Mouse (Mus musculus) limb, embryonic 15.5 days (tissue): ENCODE measurements at regions not wholly inside any gene's neighbourhood (a gene's known extent, or its start where the extent isn't known, plus 50 kb on each side); places are given as distances from the start of the nearest gene placed in this dataset.

Experiments used
- ATAC-seq: fragments of 200-750 bp; cut with Nextera tagmentation; 2 replicates; pipeline ENCODE4 v1.8.0; 2017; ENCODE audit warnings: low read depth, moderate TSS enrichment; ENCODE audit not compliant: insufficient number of reproducible peaks, low FRiP score, low TSS enrichment
- H3K27ac ChIP-seq: fragments of 300-500 bp; sonication (generic); 2 replicates; pipeline ENCODE4 v1.5.1; 2015; ENCODE audit warnings: moderate library complexity, mild to moderate bottlenecking, inconsistent platforms
- H3K27me3 ChIP-seq: fragments of 300-500 bp; sonication (generic); 2 replicates; pipeline ENCODE4 v1.6.1; 2015; ENCODE audit warnings: inconsistent platforms
- H3K36me3 ChIP-seq: fragments of 300-500 bp; sonication (generic); 2 replicates; pipeline ENCODE4 v1.6.1; 2015; ENCODE audit warnings: inconsistent platforms
- H3K4me1 ChIP-seq: fragments of 300-500 bp; sonication (generic); 2 replicates; pipeline ENCODE4 v1.6.1; 2015; ENCODE audit warnings: inconsistent platforms
- H3K4me2 ChIP-seq: fragments of 300-500 bp; sonication (generic); 2 replicates; pipeline ENCODE4 v1.6.1; 2015; ENCODE audit warnings: mild to moderate bottlenecking, inconsistent platforms
- H3K4me3 ChIP-seq: fragments of 300-500 bp; sonication (generic); 2 replicates; pipeline ENCODE4 v1.5.1; 2015; ENCODE audit warnings: mild to moderate bottlenecking, inconsistent platforms
- H3K9ac ChIP-seq: fragments of 300-500 bp; sonication (generic); 2 replicates; pipeline ENCODE4 v1.6.1; 2015; ENCODE audit warnings: inconsistent platforms
- H3K9me3 ChIP-seq: fragments of 300-500 bp; sonication (generic); 2 replicates; pipeline ENCODE4 v1.6.1; 2016; ENCODE audit warnings: inconsistent platforms
- WGBS: fragments of 180-500 bp; shearing (Covaris S2); methylation state at CpG from one replicate; pipeline ENCODE4 v1.1.7; 2015; 5-methylcytosine and 5-hydroxymethylcytosine counted together

- Histone ChIP-seq H3K27me3 (0 out of 2 replicates have a peak, but pooled peaks cover 8% of the 10 kb centered on the region), H3K9me3 (no peaks in the 10 kb centered on the region), H3K4me2 (no peak overlapping the region), H3K36me3 (no peaks in the 10 kb centered on the region), H3K4me3 (no peak overlapping the region), H3K9ac (no peak overlapping the region), H3K27ac (no peak overlapping the region), H3K4me1 (peaks cover 12% of the 10 kb centered on the region; the same call in 1 of the 2 replicates)
- no peak for ATAC-seq
- WGBS, result 58% methylated on average over 11 of the region's 11 CpGs
Observed at GRCm38 (mm10) chr12:71430331-71430730, 120.6 kb downstream of the Dact1 start.

DNA sequence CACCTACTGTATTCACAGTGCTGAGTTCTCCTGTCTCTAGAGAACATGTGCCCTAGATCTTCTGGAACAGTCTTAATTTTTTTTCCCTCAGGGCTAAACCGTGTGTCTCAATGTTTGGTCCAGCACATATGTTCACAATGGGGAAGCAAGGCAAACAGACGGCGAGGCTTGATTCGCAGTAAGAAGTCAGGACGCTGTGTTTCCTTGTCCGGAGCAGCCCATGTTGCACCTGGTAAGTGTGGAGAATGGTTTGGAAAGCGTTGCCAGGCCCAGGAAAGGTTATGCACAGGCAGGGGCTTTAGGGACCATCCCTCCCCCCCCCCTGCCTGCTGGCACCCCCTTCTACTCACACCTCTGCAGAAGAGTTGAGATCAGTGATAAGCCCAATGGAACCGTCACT lies 121.4 kb downstream of the Dact1 start:
- Histone ChIP-seq H3K4me1 (peaks cover 12% of the 10 kb centered on the region; the same call in 1 of the 2 replicates), H3K27me3 (0 out of 2 replicates have a peak, but pooled peaks cover 8% of the 10 kb centered on the region), H3K4me2 (no peak overlapping the region), H3K36me3 (no peaks in the 10 kb centered on the region), H3K4me3 (no peak overlapping the region), H3K27ac (no peak overlapping the region), H3K9me3 (no peaks in the 10 kb centered on the region), H3K9ac (no peak overlapping the region)
- WGBS, result 37% methylated on average over 8 of the region's 8 CpGs
- ATAC-seq, result no peak

- no peak overlapping the region for H3K27ac ChIP-seq
Observed at GRCm38 (mm10) chr12:71433549-71434200, 124.0 kb downstream of the Dact1 start.

GRCm38 (mm10) chr12:71438254-71438653 lies 128.6 kb downstream of the Dact1 start:
- no peak for ATAC-seq
- H3K4me1 ChIP-seq, result peaks cover 16% of the 10 kb centered on the region
- 0 out of 2 replicates have a peak, but pooled peaks cover 3% of the 10 kb centered on the region for H3K27me3 ChIP-seq
- H3K4me2 ChIP-seq, result no peak overlapping the region
- no peaks in the 10 kb centered on the region for H3K36me3 ChIP-seq
- 39% methylated on average over 6 of the region's 6 CpGs for WGBS
- no peak overlapping the region for H3K9ac ChIP-seq
- no peak overlapping the region for H3K4me3 ChIP-seq
- H3K9me3 ChIP-seq, result no peaks in the 10 kb centered on the region
- no peak overlapping the region for H3K27ac ChIP-seq

More at GRCm38 (mm10) chr12:71433549-71434200, 124.0 kb downstream of the Dact1 start:
- no peaks in the 10 kb centered on the region for H3K36me3 ChIP-seq
- H3K4me3 ChIP-seq, result no peak overlapping the region
- WGBS, result 41% methylated on average over 9 of the region's 9 CpGs
- no peak overlapping the region for H3K4me2 ChIP-seq
- no peak overlapping the region for H3K9ac ChIP-seq
- H3K27me3 ChIP-seq, result 0 out of 2 replicates have a peak, but pooled peaks cover 8% of the 10 kb centered on the region
- H3K4me1 ChIP-seq, result peaks cover 16% of the 10 kb centered on the region
- ATAC-seq, result no peak
- no peaks in the 10 kb centered on the region for H3K9me3 ChIP-seq

GRCm38 (mm10) chr12:71440863-71441262 lies 131.2 kb downstream of the Dact1 start:
- Histone ChIP-seq H3K9ac (no peak overlapping the region), H3K27ac (no peak overlapping the region), H3K4me3 (no peak overlapping the region), H3K4me2 (no peak overlapping the region), H3K27me3 (0 out of 2 replicates have a peak, but pooled peaks cover 3% of the 10 kb centered on the region), H3K4me1 (peaks cover 4% of the 10 kb centered on the region; the same call in 1 of the 2 replicates), H3K9me3 (no peaks in the 10 kb centered on the region), H3K36me3 (no peaks in the 10 kb centered on the region)
- ATAC-seq, result no peak
- WGBS, result 81% methylated on average over 3 of the region's 3 CpGs

- Histone ChIP-seq H3K4me3 (no peak overlapping the region), H3K27me3 (0 out of 2 replicates have a peak, but pooled peaks cover 3% of the 10 kb centered on the region), H3K36me3 (no peaks in the 10 kb centered on the region), H3K4me1 (peaks cover 4% of the 10 kb centered on the region; the same call in 1 of the 2 replicates), H3K9me3 (no peaks in the 10 kb centered on the region), H3K27ac (no peak overlapping the region), H3K9ac (no peak overlapping the region), H3K4me2 (no peak overlapping the region)
- no peak for ATAC-seq
- 78% methylated on average over 5 of the region's 5 CpGs for WGBS
Observed at GRCm38 (mm10) chr12:71441272-71441671, 131.6 kb downstream of the Dact1 start.

DNA sequence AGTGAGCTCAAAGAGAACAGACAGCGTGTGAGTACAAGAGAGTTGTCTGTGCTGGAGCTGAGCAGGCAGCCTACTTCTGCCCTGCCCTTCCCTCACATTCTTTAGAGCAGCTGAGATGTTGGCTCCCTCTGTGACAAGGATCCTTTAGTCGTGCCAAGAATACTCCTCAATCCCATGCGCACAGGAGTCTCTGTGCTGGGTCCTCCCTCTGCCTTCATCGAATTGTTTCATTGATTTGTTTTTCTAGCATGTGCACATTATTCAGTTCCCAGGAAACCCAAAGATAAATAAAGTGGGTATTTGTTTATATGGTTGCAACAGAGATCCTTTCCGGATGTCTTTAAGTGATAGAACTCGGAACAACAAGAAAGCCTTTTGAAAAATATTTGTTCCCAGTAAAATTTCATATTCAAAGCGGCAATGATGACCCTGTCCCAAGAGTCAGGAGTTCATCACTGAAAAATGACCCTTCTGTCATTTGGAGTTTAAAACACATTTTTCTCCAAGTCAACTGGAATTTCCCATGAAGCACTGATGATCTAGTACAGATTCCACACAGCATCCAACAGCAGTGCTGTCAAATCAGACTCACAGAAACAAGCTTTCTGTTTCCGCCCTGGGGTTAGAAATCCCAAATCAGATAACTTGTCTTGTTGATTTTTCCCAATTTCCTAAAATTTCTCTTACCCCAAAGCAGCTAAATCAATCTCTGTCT lies 136.7 kb downstream of the Dact1 start:
- 77% methylated on average over 8 of the region's 8 CpGs for WGBS
- H3K9me3 ChIP-seq, result no peaks in the 10 kb centered on the region
- H3K4me2 ChIP-seq, result no peak overlapping the region
- no peak overlapping the region for H3K9ac ChIP-seq
- no peaks in the 10 kb centered on the region for H3K36me3 ChIP-seq
- H3K27me3 ChIP-seq, result no peaks in the 10 kb centered on the region
- H3K4me3 ChIP-seq, result no peak overlapping the region
- H3K4me1 ChIP-seq, result peaks cover 4% of the 10 kb centered on the region; the same call in 1 of the 2 replicates
- ATAC-seq, result no peak
- H3K27ac ChIP-seq, result no peak overlapping the region

DNA sequence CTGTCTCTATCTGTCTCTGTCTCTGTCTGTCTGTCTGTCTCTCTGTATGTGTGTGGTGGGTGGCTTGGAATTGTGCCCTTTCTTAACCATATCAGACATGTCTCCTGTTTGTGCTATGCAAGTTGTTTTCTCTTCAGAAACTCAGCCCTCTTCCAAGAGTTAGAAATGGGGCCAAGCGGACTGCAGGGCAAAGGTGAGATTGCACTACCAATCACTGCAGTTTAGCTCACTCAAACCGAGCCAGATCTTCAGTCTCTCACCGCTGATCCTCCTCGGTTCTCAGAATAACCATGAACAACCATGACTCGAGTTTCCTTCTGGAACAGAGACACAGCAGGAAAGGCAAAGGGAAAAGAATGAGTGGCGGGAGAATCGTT lies 137.2 kb downstream of the Dact1 start:
- no peak overlapping the region for H3K4me3 ChIP-seq
- H3K9ac ChIP-seq, result no peak overlapping the region
- H3K4me1 ChIP-seq, result peaks cover 4% of the 10 kb centered on the region; the same call in 1 of the 2 replicates
- no peak for ATAC-seq
- no peaks in the 10 kb centered on the region for H3K9me3 ChIP-seq
- H3K4me2 ChIP-seq, result no peak overlapping the region
- WGBS, result 45% methylated on average over 7 of the region's 7 CpGs
- H3K36me3 ChIP-seq, result no peaks in the 10 kb centered on the region
- H3K27ac ChIP-seq, result no peak overlapping the region
- H3K27me3 ChIP-seq, result no peaks in the 10 kb centered on the region

DNA sequence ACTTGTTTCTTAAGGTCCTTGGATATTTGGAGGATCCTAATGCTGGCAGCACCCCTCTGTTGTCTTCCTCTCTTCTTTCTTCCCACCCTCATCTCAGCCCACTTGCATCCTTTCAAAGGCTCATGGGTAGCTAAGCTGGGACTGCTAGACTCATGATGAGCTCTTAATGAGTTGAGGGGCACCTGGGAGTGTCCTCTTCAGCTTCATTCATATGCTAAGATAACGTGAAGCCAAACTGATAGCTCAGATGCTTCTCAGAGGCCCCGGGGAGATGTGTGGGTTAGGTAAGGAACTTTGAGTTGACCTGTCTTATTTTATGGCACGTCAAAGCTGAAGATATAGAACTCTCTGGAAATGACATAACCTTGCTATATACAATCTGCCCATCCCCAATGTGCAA lies 139.3 kb downstream of the Dact1 start:
- H3K9me3 ChIP-seq, result no peaks in the 10 kb centered on the region
- H3K4me2 ChIP-seq, result no peak overlapping the region
- no peaks in the 10 kb centered on the region for H3K36me3 ChIP-seq
- no peak overlapping the region for H3K27ac ChIP-seq
- H3K27me3 ChIP-seq, result no peaks in the 10 kb centered on the region
- peaks cover 4% of the 10 kb centered on the region; the same call in 1 of the 2 replicates for H3K4me1 ChIP-seq
- no peak overlapping the region for H3K4me3 ChIP-seq
- H3K9ac ChIP-seq, result no peak overlapping the region
- no peak for ATAC-seq
- 70% methylated on average over 3 of the region's 3 CpGs for WGBS

DNA sequence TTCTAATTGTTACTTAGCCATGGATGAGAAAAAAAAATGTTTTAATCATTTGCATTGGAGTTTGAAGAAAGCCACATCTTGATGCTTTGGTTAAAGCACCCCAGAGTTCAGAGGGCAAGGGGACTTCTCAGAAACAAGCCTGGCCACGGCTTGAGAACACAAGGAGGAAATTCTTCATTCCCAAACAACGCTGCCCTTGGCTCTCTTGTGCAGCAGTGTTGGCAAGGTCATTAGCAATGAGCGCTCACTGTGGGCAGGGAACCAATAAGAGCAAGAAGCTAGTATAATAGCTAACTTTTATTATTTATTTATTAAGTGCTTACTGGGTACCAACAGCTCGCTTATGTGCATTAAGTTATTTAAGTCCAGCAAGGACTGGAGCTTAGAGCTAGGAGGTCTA lies 140.4 kb downstream of the Dact1 start:
- H3K4me1 ChIP-seq, result peaks cover 4% of the 10 kb centered on the region; the same call in 1 of the 2 replicates
- no peak for ATAC-seq
- H3K4me2 ChIP-seq, result no peak overlapping the region
- no peak overlapping the region for H3K4me3 ChIP-seq
- WGBS, result 62% methylated on average over 4 of the region's 4 CpGs
- H3K27me3 ChIP-seq, result no peaks in the 10 kb centered on the region
- H3K36me3 ChIP-seq, result no peaks in the 10 kb centered on the region
- H3K27ac ChIP-seq, result no peak overlapping the region
- no peak overlapping the region for H3K9ac ChIP-seq
- H3K9me3 ChIP-seq, result no peaks in the 10 kb centered on the region

DNA sequence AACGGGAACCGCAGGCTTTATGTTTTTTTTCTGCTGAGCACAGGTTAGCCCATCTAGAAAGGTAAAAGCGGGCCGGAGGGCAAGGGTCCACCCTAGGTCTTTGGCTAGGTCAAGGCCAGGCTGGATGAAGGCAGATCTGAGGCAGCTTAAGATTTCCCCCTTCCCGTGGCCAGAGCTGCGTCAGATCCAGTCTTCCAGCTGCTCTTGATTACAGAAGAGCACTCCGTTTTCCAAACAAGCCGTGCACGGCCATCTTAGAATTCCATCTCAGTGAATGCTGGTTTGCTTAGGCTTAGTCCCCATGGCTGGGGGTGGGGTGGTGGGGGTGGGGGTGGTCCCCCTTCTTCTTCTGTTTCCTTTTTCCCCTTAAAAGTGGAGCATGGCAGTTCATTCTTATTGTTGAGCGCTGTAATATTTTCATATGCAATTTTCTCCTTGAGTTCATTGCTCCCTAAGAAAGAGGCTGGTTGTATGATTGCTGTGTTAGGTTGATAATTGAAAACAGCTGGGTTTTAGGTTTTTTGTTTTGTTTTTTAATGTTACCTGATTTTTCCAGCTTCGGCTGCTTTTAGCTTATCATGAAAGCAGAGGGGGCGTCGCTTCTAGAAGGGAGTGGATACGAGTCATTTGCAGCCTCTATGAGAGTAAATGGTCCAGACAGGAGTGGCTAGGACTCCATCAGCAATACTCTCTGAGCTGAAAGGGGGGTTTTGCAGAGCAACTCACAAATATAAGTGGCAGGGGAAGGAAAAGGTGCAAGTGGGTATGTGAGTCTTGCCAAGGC lies 141.2 kb downstream of the Dact1 start:
- Histone ChIP-seq H3K4me2 (no peak overlapping the region), H3K4me1 (peaks cover 4% of the 10 kb centered on the region; the same call in 1 of the 2 replicates)

More for the DNA sequence above, 141.2 kb downstream of the Dact1 start:
- no peaks in the 10 kb centered on the region for H3K27me3 ChIP-seq
- H3K36me3 ChIP-seq, result no peaks in the 10 kb centered on the region
- H3K27ac ChIP-seq, result no peak overlapping the region
- no peak overlapping the region for H3K9ac ChIP-seq
- no peak overlapping the region for H3K4me3 ChIP-seq
- 41% methylated on average over 14 of the region's 14 CpGs for WGBS
- no peak for ATAC-seq
- no peaks in the 10 kb centered on the region for H3K9me3 ChIP-seq
